ENCODE assay signal across 8 mouse cellular contexts in genomic region chr17:49563830-49564470, GRCm38 (mm10). TPM values are rescaled to one million over a fixed set of nuclear protein-coding genes. Genes with fewer than 3 reads are reported as not detected.
DNase-seq lines count a peak whose midpoint lies in the region; ATAC-seq and TF ChIP-seq lines count a peak whose summit lies in the region.

Daam2 (minus strand) TSS chr17:49564343.

- ATAC-seq in forebrain, postnatal 0 days, result peak; percentile 88

- peaks cover 5% of the 10 kb centered on the region; the same call in 1 of the 2 replicates for H3K4me1 ChIP-seq in forebrain, postnatal 0 days (ENCODE audit: insufficient read depth)

- 0 out of 2 replicates have a peak within 1 kb of the TSS, but pooled peaks have one; percentile 9 for H3K27ac ChIP-seq in forebrain, postnatal 0 days (ENCODE audit: low read depth, low read length)
- H3K27ac ChIP-seq in layer of hippocampus, adult 2 months, result peak within 1 kb of the TSS; percentile 82

- peak within 1 kb of the TSS; percentile 41 for H3K9ac ChIP-seq in forebrain, postnatal 0 days

- H3K27me3 ChIP-seq in forebrain, postnatal 0 days (ENCODE audit: insufficient read depth, low read length), result peaks cover 9% of the 10 kb centered on the region; the same call in 1 of the 2 replicates

- intact Hi-C loops in heart, postnatal 25 days (cut with DNase I), result loop anchor here (10.0 kb wide), 1 partner anchor 191 kb away; no protein-coding TSS in a partner anchor

- 3% methylated on average over 38 of the region's 38 CpGs for WGBS in forebrain, postnatal 0 days

- no peak for TF ChIP-seq CTCF in forebrain, postnatal 0 days (IDR thresholded peaks at IDR 0.05; ENCODE audit: low read depth)
- TF ChIP-seq CTCF in layer of hippocampus, adult 2 months (conservative IDR thresholded peaks at IDR 0.05), result no peak

- peak within 1 kb of the TSS; percentile 39 for H3K4me3 ChIP-seq in forebrain, postnatal 0 days (ENCODE audit: low read depth, low read length)
- H3K4me3 ChIP-seq in layer of hippocampus, adult 2 months, result peak within 1 kb of the TSS; percentile 48

- peak; percentile 67 for DNase-seq in 3T3-L1 (ENCODE audit: low read depth, low spot score)
- DNase-seq in cerebellum, adult 18-20 months, result peak; percentile 93 to 96
- peak; percentile 57 for DNase-seq in forebrain, postnatal 0 days
- peak; percentile 72 for DNase-seq in heart, postnatal 25 days (ENCODE audit: low spot score)
- DNase-seq in layer of hippocampus, adult 2 months (ENCODE audit: low spot score in 2 of 2), result peak; percentile 65 to 66
- peak; percentile 70 to 82 for DNase-seq in lung, adult 18-20 months
- DNase-seq in ovary, postnatal 36 days (ENCODE audit: low spot score), result peak; percentile 84
- no peak for DNase-seq in thymus, postnatal 25 days

- H3K9me3 ChIP-seq in forebrain, postnatal 0 days (ENCODE audit: low read length), result no peaks in the 10 kb centered on the region

- peak within 1 kb of the TSS; percentile 86 for H3K4me2 ChIP-seq in forebrain, postnatal 0 days (ENCODE audit: low read depth)

- no peaks in the 10 kb centered on the region for H3K36me3 ChIP-seq in forebrain, postnatal 0 days (ENCODE audit: insufficient read depth)

RNA-seq across cellular contexts. Expression of gene Daam2, which starts in this region (rescaled TPM):
- total RNA-seq in forebrain, postnatal 0 days (2014; rRNA removed), result 7.2 and 10.3 TPM in 2 replicates
- 0.77 and 1.8 TPM in 2 replicates for polyA plus RNA-seq in forebrain, postnatal 0 days (2015; fragmentation: Nextera tagmentation; extraction: Ambion mirVana)
- total RNA-seq in heart, postnatal 25 days (2021), result 1 to 10 TPM; 8.8 to 9.7 TPM
- total RNA-seq in layer of hippocampus, adult 2 months (2021), result 10 to 100 TPM; 61.2 to 66.7 TPM
